Mouse (Mus musculus) forebrain, postnatal 0 days (tissue): Measurements from ENCODE around the gene Gstm5. TPM values are rescaled to one million over a fixed set of nuclear protein-coding genes. Genes with fewer than 3 reads are reported as not detected.

Experiments used
- ATAC-seq: fragments of 200-750 bp; cut with Nextera tagmentation; 2 replicates; pipeline ENCODE4 v1.8.0; 2017; ENCODE audit warnings: mild to moderate bottlenecking, moderate library complexity
- DNase-seq: peaks from one replicate; pipeline ENCODE4 v3.0.0-alpha.2; 2015
- H3K27ac ChIP-seq: fragments of 300-500 bp; sonication (generic); 2 replicates; pipeline ENCODE4 v1.5.1; 2014; ENCODE audit warnings: low read depth, mild to moderate bottlenecking, antibody characterized with exemption, low read length, moderate library complexity, mixed read lengths
- H3K27me3 ChIP-seq: fragments of 300-500 bp; sonication (generic); 2 replicates; pipeline ENCODE4 v1.6.1; 2014; ENCODE audit warnings: mild to moderate bottlenecking, low read length, mixed read lengths; ENCODE audit not compliant: insufficient read depth
- H3K36me3 ChIP-seq: fragments of 300-500 bp; sonication (generic); 2 replicates; pipeline ENCODE4 v1.6.1; 2014; ENCODE audit warnings: mild to moderate bottlenecking, moderate library complexity; ENCODE audit not compliant: insufficient read depth
- H3K4me1 ChIP-seq: fragments of 300-500 bp; sonication (generic); 2 replicates; pipeline ENCODE4 v1.6.1; 2014; ENCODE audit warnings: antibody characterized with exemption; ENCODE audit not compliant: insufficient read depth
- H3K4me2 ChIP-seq: fragments of 300-500 bp; sonication (generic); 2 replicates; pipeline ENCODE4 v1.6.1; 2014; ENCODE audit warnings: low read depth, mild to moderate bottlenecking, moderate library complexity
- H3K4me3 ChIP-seq: fragments of 300-500 bp; sonication (generic); 2 replicates; pipeline ENCODE4 v1.5.1; 2014; ENCODE audit warnings: low read depth, low read length, mixed read lengths
- H3K9ac ChIP-seq: fragments of 300-500 bp; sonication (generic); 2 replicates; pipeline ENCODE4 v1.6.1; 2014; ENCODE audit warnings: mild to moderate bottlenecking
- H3K9me3 ChIP-seq: fragments of 300-500 bp; sonication (generic); 2 replicates; pipeline ENCODE4 v1.6.1; 2016; ENCODE audit warnings: low read length
- CTCF ChIP-seq: sonication (generic); IDR thresholded peaks from 2 replicates; pipeline ENCODE4 v1.5.1; 2016; ENCODE audit warnings: antibody characterized with exemption, control low read depth, low read depth
- WGBS: fragments of 180-500 bp; shearing (Covaris S2); extraction: QIAGEN DNeasy Blood & Tissue Kit; methylation state at CpG from one replicate; pipeline ENCODE4 v1.1.7; 2014; 5-methylcytosine and 5-hydroxymethylcytosine counted together
- polyA plus RNA-seq: library from polyadenylated mRNA; unstranded; fragments of >200 nt; fragmentation: Nextera tagmentation; extraction: Ambion mirVana; gene quantifications from 2 replicates; pipeline ENCODE4 v1.2.1, GENCODE M21; 2015
- total RNA-seq: library from RNA; depleted of rRNA; stranded (reverse); fragments of >200 nt; gene quantifications from 2 replicates; pipeline ENCODE4 v1.2.3, GENCODE M21; 2014

Gene Gstm5
- total and polyA plus RNA-seq, 2 experiments from 2014 or later = 141 to 250 TPM

DNA sequence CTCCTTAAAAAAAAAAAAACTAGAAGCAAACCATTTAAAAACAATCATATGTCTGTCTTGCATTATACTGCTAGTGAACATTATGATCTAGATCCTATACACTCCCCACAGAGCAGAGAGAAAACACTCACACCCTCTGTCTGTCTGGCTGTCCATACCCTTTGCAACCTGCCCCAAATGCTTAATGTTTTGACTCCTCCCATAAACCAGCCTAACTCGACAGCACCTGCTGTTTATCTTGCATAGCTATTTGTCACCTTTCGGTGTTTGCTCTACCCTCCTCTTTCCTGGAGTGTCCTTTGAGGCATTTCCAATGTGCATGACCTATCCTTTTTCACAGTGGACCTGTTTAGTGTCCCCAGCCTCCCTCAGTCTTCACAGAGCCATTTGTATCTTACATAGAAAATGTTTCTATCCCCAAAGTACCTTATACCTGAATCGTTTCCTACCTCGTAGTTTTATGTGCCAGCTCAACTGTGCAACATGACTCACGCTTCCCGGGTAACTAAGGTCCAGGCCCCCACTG lies 364 bp upstream of the Gstm5 start:
- Histone ChIP-seq H3K9me3 (no peaks in the 10 kb centered on the region), H3K36me3 (no peaks in the 10 kb centered on the region), H3K4me1 (no peaks in the 10 kb centered on the region), H3K4me2 (peak overlapping the region; percentile 95), H3K27ac (no peak overlapping the region), H3K4me3 (peak overlapping the region; percentile 62), H3K27me3 (no peaks in the 10 kb centered on the region), H3K9ac (peak overlapping the region; percentile 85)
- ATAC-seq (peak; percentile 7), DNase-seq (no peak)
- no peak for TF ChIP-seq CTCF
- 5% methylated on average over 6 of the region's 6 CpGs for WGBS

DNA sequence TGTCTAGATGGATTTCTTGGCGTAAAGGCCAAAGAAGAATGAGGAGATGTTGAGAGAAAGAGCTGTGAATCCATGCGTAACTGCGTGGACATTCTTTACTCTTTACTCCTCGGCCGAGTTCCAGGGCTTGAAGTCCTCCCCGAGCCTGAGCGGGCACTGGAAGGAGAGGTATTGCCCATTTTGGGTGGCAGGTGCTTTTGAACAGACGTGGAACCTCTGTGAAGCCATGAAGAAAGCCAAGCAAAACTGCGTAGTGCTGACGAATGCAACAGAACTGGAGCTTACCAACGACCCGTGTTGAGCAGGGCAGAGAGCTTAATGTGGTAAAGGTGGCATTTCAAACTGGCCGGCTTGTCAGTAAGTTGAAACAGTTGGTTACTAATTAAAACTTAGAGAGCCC lies 3.1 kb downstream of the Gstm5 start:
- no peak for TF ChIP-seq CTCF
- DNase-seq (no peak), ATAC-seq (no peak)
- Histone ChIP-seq H3K4me1 (no peaks in the 10 kb centered on the region), H3K27ac (no peak overlapping the region), H3K4me3 (no peak overlapping the region), H3K36me3 (no peaks in the 10 kb centered on the region), H3K27me3 (no peaks in the 10 kb centered on the region), H3K9ac (no peak overlapping the region), H3K4me2 (no peak overlapping the region), H3K9me3 (no peaks in the 10 kb centered on the region)
- 94% methylated on average over 13 of the region's 13 CpGs for WGBS

DNA sequence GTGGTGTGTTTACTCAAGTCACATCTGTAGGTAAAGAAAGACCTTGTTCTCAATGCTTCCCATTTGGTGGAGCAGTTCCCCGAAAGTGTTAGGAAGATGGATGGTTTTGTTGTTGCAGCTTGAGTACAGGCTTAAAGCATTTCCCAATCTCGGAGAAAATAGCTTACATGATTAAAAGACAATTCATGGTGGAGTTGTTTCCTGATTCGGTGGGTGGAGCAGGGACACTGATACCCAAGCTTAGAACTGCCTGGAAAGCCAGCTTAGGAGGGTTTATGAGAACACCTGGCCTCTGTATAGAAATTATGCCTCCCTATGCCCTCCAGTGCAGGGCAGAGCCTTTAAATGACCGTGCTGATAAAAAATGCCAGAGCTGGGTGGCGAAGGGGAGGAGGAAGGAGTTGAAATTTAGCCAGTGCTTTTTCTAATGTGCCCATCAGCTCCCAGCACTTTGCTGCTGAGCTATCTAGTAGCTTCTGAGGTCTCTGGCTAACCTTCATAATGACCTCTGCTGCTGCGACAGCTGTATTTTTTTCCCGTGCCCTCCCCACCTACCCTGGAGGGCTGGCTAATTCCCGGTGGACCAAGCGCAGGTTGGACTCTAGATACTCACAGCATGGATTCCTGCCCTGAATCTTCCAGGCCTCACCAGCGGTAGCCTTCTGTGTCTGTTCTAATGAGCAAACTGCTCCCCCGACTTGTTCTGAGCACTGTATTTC lies 5.5 kb downstream of the Gstm5 start:
- no peak for TF ChIP-seq CTCF
- WGBS = 76% methylated on average over 11 of the region's 11 CpGs
- no peak overlapping the region for H3K9ac ChIP-seq
- no peaks in the 10 kb centered on the region for H3K36me3 ChIP-seq
- no peak overlapping the region for H3K4me3 ChIP-seq
- H3K9me3 ChIP-seq = no peaks in the 10 kb centered on the region
- DNase-seq = no peak
- no peaks in the 10 kb centered on the region for H3K4me1 ChIP-seq
- no peak overlapping the region for H3K27ac ChIP-seq
- no peaks in the 10 kb centered on the region for H3K27me3 ChIP-seq
- ATAC-seq = no peak
- H3K4me2 ChIP-seq = no peak overlapping the region

DNA sequence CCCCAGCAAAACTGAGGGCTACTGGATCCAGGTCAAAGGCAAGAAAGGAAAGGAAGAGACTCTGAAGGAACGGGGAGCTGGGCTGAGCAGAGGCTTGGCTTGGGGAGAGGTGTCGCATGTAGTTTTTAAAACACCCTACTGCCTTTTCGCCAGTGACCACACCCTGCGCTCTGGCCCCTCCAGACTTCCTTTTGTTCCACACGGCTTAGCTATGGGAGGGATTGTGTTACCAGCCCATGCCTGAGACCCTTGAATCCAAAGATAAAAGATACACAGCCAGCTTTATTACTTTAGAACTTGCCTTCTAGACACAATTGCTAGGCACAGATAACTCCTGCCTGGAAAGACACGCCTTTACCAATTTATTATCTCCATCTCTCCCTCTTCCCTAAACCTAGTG lies 10.3 kb downstream of the Gstm5 start:
- DNase-seq (no peak), ATAC-seq (no peak)
- Histone ChIP-seq H3K4me1 (no peaks in the 10 kb centered on the region), H3K9ac (no peak overlapping the region), H3K27me3 (no peaks in the 10 kb centered on the region), H3K4me3 (no peak overlapping the region), H3K36me3 (no peaks in the 10 kb centered on the region), H3K27ac (no peak overlapping the region), H3K4me2 (no peak overlapping the region), H3K9me3 (no peaks in the 10 kb centered on the region)
- no peak for TF ChIP-seq CTCF
- 57% methylated on average over 6 of the region's 6 CpGs for WGBS

DNA sequence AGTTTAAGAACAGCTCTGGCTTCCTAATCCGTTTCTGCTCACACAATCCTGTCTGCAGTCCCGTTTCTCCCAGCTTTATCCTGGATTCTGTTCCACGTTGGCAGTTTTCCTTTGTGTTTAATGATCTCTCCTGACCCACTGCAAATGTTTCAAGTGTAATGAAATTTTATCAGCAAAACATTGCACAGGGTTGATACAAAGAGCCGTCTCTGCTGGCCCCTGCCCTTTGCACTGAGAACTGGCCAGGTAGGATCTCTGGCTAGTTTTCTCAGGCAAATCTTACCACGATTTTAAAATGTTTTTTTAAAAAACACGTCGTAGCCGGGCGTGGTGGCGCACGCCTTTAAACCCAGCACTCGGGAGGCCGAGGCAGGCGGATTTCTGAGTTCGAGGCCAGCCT lies 21.1 kb downstream of the Gstm5 start:
- H3K27ac ChIP-seq = no peak overlapping the region

DNA sequence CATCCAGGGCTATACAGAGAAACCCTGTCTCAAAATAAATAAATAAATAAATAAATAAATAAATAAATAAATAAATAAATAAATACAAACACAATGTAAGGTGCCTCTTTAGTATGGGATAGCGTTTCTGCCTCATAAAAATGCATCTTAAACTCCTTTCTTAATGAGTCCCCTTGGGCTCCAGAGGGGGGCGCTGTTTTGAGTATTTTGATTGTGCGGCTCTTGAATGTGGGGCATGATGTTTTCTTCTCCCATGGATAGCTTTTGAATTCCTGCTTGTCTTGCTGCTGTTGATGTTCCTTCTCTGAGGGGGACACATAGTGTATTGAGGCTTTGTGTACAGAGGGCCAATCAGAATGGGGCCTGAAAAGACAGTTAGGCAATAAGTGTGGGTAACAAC lies 21.5 kb downstream of the Gstm5 start:
- Histone ChIP-seq H3K36me3 (no peaks in the 10 kb centered on the region), H3K9ac (no peak overlapping the region), H3K4me3 (no peak overlapping the region), H3K27me3 (no peaks in the 10 kb centered on the region), H3K9me3 (no peaks in the 10 kb centered on the region), H3K4me1 (no peaks in the 10 kb centered on the region), H3K27ac (no peak overlapping the region), H3K4me2 (no peak overlapping the region)
- ATAC-seq (peak; percentile 20; the same call in 1 of the 2 replicates), DNase-seq (no peak)
- peak; percentile 39 for TF ChIP-seq CTCF
- WGBS = 84% methylated on average over 3 of the region's 3 CpGs

More for the DNA sequence above, 21.1 kb downstream of the Gstm5 start:
- 79% methylated on average over 15 of the region's 15 CpGs for WGBS
- Histone ChIP-seq H3K9me3 (no peaks in the 10 kb centered on the region), H3K9ac (no peak overlapping the region), H3K4me2 (no peak overlapping the region), H3K27me3 (no peaks in the 10 kb centered on the region), H3K4me1 (no peaks in the 10 kb centered on the region), H3K4me3 (no peak overlapping the region), H3K36me3 (no peaks in the 10 kb centered on the region)
- TF ChIP-seq CTCF = no peak
- DNase-seq (no peak), ATAC-seq (no peak)

DNA sequence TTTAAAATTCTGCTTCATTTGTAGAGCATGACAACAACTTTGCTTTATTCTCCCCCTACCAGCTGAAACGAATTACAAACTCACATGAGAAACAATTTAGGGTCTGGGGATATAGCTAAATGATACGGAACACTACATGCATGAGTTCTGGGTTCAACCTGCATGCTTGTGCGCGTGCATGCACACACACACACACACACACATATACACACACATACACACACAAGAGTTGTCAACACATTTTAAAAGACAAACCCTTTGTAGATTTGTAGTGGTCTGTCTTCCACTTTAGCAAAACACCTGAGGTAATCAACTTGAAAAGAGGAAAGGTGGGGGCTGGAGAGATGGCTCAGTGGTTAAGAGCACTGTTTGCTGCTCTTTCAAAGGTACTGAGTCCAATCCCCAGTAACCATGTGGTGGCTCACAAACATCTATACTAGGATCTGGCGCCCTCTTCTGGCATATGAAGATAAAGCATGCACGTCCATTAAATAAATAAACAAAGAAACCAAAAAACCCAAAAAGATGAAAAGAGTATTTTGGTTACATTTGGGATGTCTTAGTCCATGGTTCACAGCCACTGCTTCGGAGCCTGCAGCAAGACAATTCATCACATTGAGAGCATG lies 22.3 kb downstream of the Gstm5 start:
- Histone ChIP-seq H3K27ac (no peak overlapping the region), H3K27me3 (no peaks in the 10 kb centered on the region), H3K4me3 (no peak overlapping the region), H3K36me3 (no peaks in the 10 kb centered on the region), H3K4me1 (no peaks in the 10 kb centered on the region), H3K9me3 (no peaks in the 10 kb centered on the region), H3K9ac (no peak overlapping the region), H3K4me2 (no peak overlapping the region)
- DNase-seq (peak; percentile 83), ATAC-seq (peak; percentile 74)
- peak; percentile 81 for TF ChIP-seq CTCF
- 52% methylated on average over 7 of the region's 7 CpGs for WGBS
